Mouse (Mus musculus) CH12.LX (cell line): ENCODE results near the gene Pigt. TPM values are rescaled to one million over a fixed set of nuclear protein-coding genes. Genes with fewer than 3 reads are reported as not detected.

Source experiments
- DNase-seq: peaks from one replicate; pipeline ENCODE4 v3.0.0-alpha.2; 2013; ENCODE audit errors: extremely low read depth
- H3K27ac ChIP-seq: 2 replicates; pipeline ENCODE4 v1.5.1; 2012; ENCODE audit warnings: low read depth, mild to moderate bottlenecking, control low read depth, moderate library complexity; ENCODE audit not compliant: insufficient read depth
- H3K27me3 ChIP-seq: replicated peaks from 2 replicates; pipeline ENCODE3; 2012; ENCODE audit warnings: inconsistent platforms
- H3K36me3 ChIP-seq, 2 experiments: replicated peaks in 1 of 2; 2 replicates each; pipeline versions ENCODE3 to v1.6.1; 2012; ENCODE audit warnings: inconsistent platforms in 1 of 2, low read length in 1 of 2, mild to moderate bottlenecking in 1 of 2, mixed read lengths in 1 of 2, moderate library complexity in 1 of 2; ENCODE audit not compliant: control insufficient read depth in 1 of 2, insufficient read depth in 1 of 2
- H3K4me1 ChIP-seq, 2 experiments: 2 replicates each; pipeline ENCODE4 v1.6.1; 2012; ENCODE audit warnings: inconsistent platforms in 1 of 2, moderate library complexity in 1 of 2; ENCODE audit not compliant: insufficient read depth in 2 of 2, control insufficient read depth in 1 of 2
- H3K4me2 ChIP-seq: 2 replicates; pipeline ENCODE4 v1.6.1; 2012; ENCODE audit warnings: low read depth, mild to moderate bottlenecking, control low read depth; ENCODE audit not compliant: poor library complexity, insufficient read depth, severe bottlenecking
- H3K4me3 ChIP-seq, 3 experiments: fragments of 150-350 bp in 1 of 3; sonication (generic) in 1 of 3; replicated peaks in 1 of 3; 2 replicates each; pipeline versions ENCODE3 to v1.5.1; 2011 to 2012; ENCODE audit warnings: low read depth in 2 of 3, low read length in 2 of 3, mild to moderate bottlenecking in 2 of 3, moderate library complexity in 2 of 3, control low read depth in 1 of 3, improper control_type of control experiment in 1 of 3, inconsistent platforms in 1 of 3, mixed read lengths in 1 of 3; ENCODE audit not compliant: poor library complexity in 1 of 3
- H3K79me2 ChIP-seq: replicated peaks from 2 replicates; pipeline ENCODE4 v1.6.1; 2012; ENCODE audit warnings: mild to moderate bottlenecking, moderate library complexity; ENCODE audit not compliant: control insufficient read depth, poor library complexity, insufficient read depth, severe bottlenecking; ENCODE audit errors: extremely low read depth
- H3K9ac ChIP-seq: 2 replicates; pipeline ENCODE4 v1.6.1; 2012; ENCODE audit warnings: low read depth, mild to moderate bottlenecking, control low read depth, moderate library complexity; ENCODE audit not compliant: insufficient read depth
- H3K9me3 ChIP-seq: replicated peaks from 2 replicates; pipeline ENCODE3; 2012; ENCODE audit warnings: low read length, inconsistent platforms, mixed read lengths
- BHLHE40 ChIP-seq: IDR thresholded peaks from 2 replicates; pipeline ENCODE4 v1.6.1; 2011; ENCODE audit warnings: mild to moderate bottlenecking, low read depth, low read length, improper control_type of control experiment
- CHD1 ChIP-seq: IDR thresholded peaks from 2 replicates; pipeline ENCODE4 v1.6.1; 2012; ENCODE audit warnings: low read depth, low read length, improper control_type of control experiment, inconsistent platforms
- CHD2 ChIP-seq: IDR thresholded peaks from 2 replicates; pipeline ENCODE4 v1.6.1; 2011; ENCODE audit warnings: low read length, improper control_type of control experiment
- CTCF ChIP-seq, 2 experiments: IDR thresholded peaks in 1 of 2; conservative IDR thresholded peaks in 1 of 2; 2 replicates each; pipeline ENCODE4 v1.5.1; 2011 to 2012; ENCODE audit warnings: low read depth in 2 of 2, low read length in 2 of 2, improper control_type of control experiment in 1 of 2, inconsistent platforms in 1 of 2, mild to moderate bottlenecking in 1 of 2, moderate library complexity in 1 of 2
- E2F4 ChIP-seq: IDR thresholded peaks from 2 replicates; pipeline ENCODE4 v1.6.1; 2011; ENCODE audit warnings: low read depth, low read length, improper control_type of control experiment; ENCODE audit not compliant: insufficient replicate concordance
- ELF1 ChIP-seq: IDR thresholded peaks from 2 replicates; pipeline ENCODE4 v1.6.1; 2014; ENCODE audit warnings: low read depth, mild to moderate bottlenecking, inconsistent platforms, low read length, improper control_type of control experiment
- EP300 ChIP-seq: IDR thresholded peaks from 2 replicates; pipeline ENCODE4 v1.6.1; 2011; ENCODE audit warnings: low read length, improper control_type of control experiment
- ETS1 ChIP-seq: conservative IDR thresholded peaks from 2 replicates; pipeline ENCODE4 v1.6.1; 2012; ENCODE audit warnings: low read depth, mild to moderate bottlenecking, inconsistent platforms, low read length, improper control_type of control experiment, moderate library complexity
- GABPA ChIP-seq: IDR thresholded peaks from 2 replicates; pipeline ENCODE4 v1.6.1; 2012; ENCODE audit warnings: low read depth, low read length, improper control_type of control experiment, inconsistent platforms; ENCODE audit not compliant: insufficient replicate concordance
- HCFC1 ChIP-seq: IDR thresholded peaks from 2 replicates; pipeline ENCODE4 v1.6.1; 2012; ENCODE audit warnings: low read depth, mild to moderate bottlenecking, inconsistent platforms, low read length, improper control_type of control experiment
- IRF4 ChIP-seq: IDR thresholded peaks from 2 replicates; pipeline ENCODE4 v1.6.1; 2014; ENCODE audit warnings: low read depth, mild to moderate bottlenecking, inconsistent platforms, low read length, improper control_type of control experiment
- JUN ChIP-seq: IDR thresholded peaks from 2 replicates; pipeline ENCODE4 v1.6.1; 2011; ENCODE audit warnings: low read depth, mild to moderate bottlenecking, low read length, improper control_type of control experiment, moderate library complexity; ENCODE audit not compliant: insufficient read depth
- JUND ChIP-seq: conservative IDR thresholded peaks from 2 replicates; pipeline ENCODE4 v1.6.1; 2011; ENCODE audit warnings: low read depth, low read length, improper control_type of control experiment
- KAT2A ChIP-seq: IDR thresholded peaks from 2 replicates; pipeline ENCODE4 v1.6.1; 2012; ENCODE audit warnings: low read length, improper control_type of control experiment, inconsistent platforms; ENCODE audit not compliant: insufficient replicate concordance
- MAFK ChIP-seq: IDR thresholded peaks from 2 replicates; pipeline ENCODE4 v1.6.1; 2011; ENCODE audit warnings: low read length, improper control_type of control experiment; ENCODE audit not compliant: insufficient replicate concordance
- MAX ChIP-seq: IDR thresholded peaks from 2 replicates; pipeline ENCODE4 v1.6.1; 2011; ENCODE audit warnings: low read length, improper control_type of control experiment
- MAZ ChIP-seq: IDR thresholded peaks from 2 replicates; pipeline ENCODE4 v1.6.1; 2012; ENCODE audit warnings: low read depth, mild to moderate bottlenecking, inconsistent platforms, low read length, improper control_type of control experiment, moderate library complexity
- MEF2A ChIP-seq: IDR thresholded peaks from 2 replicates; pipeline ENCODE4 v1.6.1; 2014; ENCODE audit warnings: low read depth, mild to moderate bottlenecking, inconsistent platforms, low read length, improper control_type of control experiment, borderline replicate concordance
- MXI1 ChIP-seq: IDR thresholded peaks from 2 replicates; pipeline ENCODE4 v1.6.1; 2011; ENCODE audit warnings: mild to moderate bottlenecking, low read depth, low read length, improper control_type of control experiment
- MYC ChIP-seq: IDR thresholded peaks from 2 replicates; pipeline ENCODE4 v1.6.1; 2011; ENCODE audit warnings: low read depth, mild to moderate bottlenecking, improper control_type of control experiment, low read length
- NELFE ChIP-seq: IDR thresholded peaks from 2 replicates; pipeline ENCODE4 v1.6.1; 2011; ENCODE audit warnings: low read depth, low read length, improper control_type of control experiment
- NRF1 ChIP-seq: IDR thresholded peaks from 2 replicates; pipeline ENCODE4 v1.6.1; 2014; ENCODE audit warnings: low read depth, mild to moderate bottlenecking, inconsistent platforms, low read length, improper control_type of control experiment, moderate library complexity
- PAX5 ChIP-seq: IDR thresholded peaks from 2 replicates; pipeline ENCODE4 v1.6.1; 2012; ENCODE audit warnings: low read length, inconsistent platforms, mixed read lengths
- POLR2A ChIP-seq: IDR thresholded peaks from 2 replicates; pipeline ENCODE4 v1.6.1; 2011; ENCODE audit warnings: low read depth, mild to moderate bottlenecking, improper control_type of control experiment, low read length
- POLR2AphosphoS2 ChIP-seq: IDR thresholded peaks from 2 replicates; pipeline ENCODE4 v1.6.1; 2011; ENCODE audit warnings: low read depth, low read length, improper control_type of control experiment
- RAD21 ChIP-seq: IDR thresholded peaks from 2 replicates; pipeline ENCODE4 v1.6.1; 2011; ENCODE audit warnings: low read depth, mild to moderate bottlenecking, low read length, improper control_type of control experiment, moderate library complexity
- RCOR1 ChIP-seq: conservative IDR thresholded peaks from 2 replicates; pipeline ENCODE4 v1.6.1; 2012; ENCODE audit warnings: low read depth, mild to moderate bottlenecking, inconsistent platforms, low read length, improper control_type of control experiment
- SIN3A ChIP-seq: IDR thresholded peaks from 2 replicates; pipeline ENCODE4 v1.6.1; 2012; ENCODE audit warnings: low read length, improper control_type of control experiment, inconsistent platforms
- SMC3 ChIP-seq: IDR thresholded peaks from 2 replicates; pipeline ENCODE4 v1.6.1; 2011; ENCODE audit warnings: low read depth, low read length, improper control_type of control experiment
- TBP ChIP-seq: conservative IDR thresholded peaks from 2 replicates; pipeline ENCODE4 v1.6.1; 2011; ENCODE audit warnings: low read depth, low read length, improper control_type of control experiment
- TCF12 ChIP-seq: IDR thresholded peaks from 2 replicates; pipeline ENCODE4 v1.6.1; 2014; ENCODE audit warnings: low read depth, mild to moderate bottlenecking, inconsistent platforms, low read length, improper control_type of control experiment
- UBTF ChIP-seq: IDR thresholded peaks from 2 replicates; pipeline ENCODE4 v1.6.1; 2012; ENCODE audit warnings: low read depth, mild to moderate bottlenecking, inconsistent platforms, low read length, improper control_type of control experiment, moderate library complexity
- USF1 ChIP-seq: IDR thresholded peaks from 2 replicates; pipeline ENCODE4 v1.6.1; 2014; ENCODE audit warnings: low read depth, mild to moderate bottlenecking, inconsistent platforms, low read length, improper control_type of control experiment
- USF2 ChIP-seq: conservative IDR thresholded peaks from 2 replicates; pipeline ENCODE4 v1.6.1; 2011; ENCODE audit warnings: low read depth, low read length, improper control_type of control experiment
- ZC3H11A ChIP-seq: IDR thresholded peaks from 2 replicates; pipeline ENCODE4 v1.6.1; 2012; ENCODE audit warnings: low read depth, mild to moderate bottlenecking, inconsistent platforms, low read length, improper control_type of control experiment
- ZKSCAN1 ChIP-seq: IDR thresholded peaks from 2 replicates; pipeline ENCODE4 v1.6.1; 2012; ENCODE audit warnings: low read depth, inconsistent platforms, low read length, improper control_type of control experiment, borderline replicate concordance
- ZMIZ1 ChIP-seq: IDR thresholded peaks from 2 replicates; pipeline ENCODE4 v1.6.1; 2012; ENCODE audit warnings: low read depth, mild to moderate bottlenecking, inconsistent platforms, low read length, improper control_type of control experiment
- ZNF384 ChIP-seq: IDR thresholded peaks from 2 replicates; pipeline ENCODE4 v1.6.1; 2012; ENCODE audit warnings: low read depth, low read length, improper control_type of control experiment, inconsistent platforms
- dilution Hi-C: fragments of 300-500 bp; cut with MboI; formaldehyde crosslinking; loops from 2 replicates; pipeline ENCODE4 v1.14.3; 2020; ENCODE audit warnings: low sequenced_read_pairs; ENCODE audit not compliant: extremely low pct_unique_long_range_greater_than_20kb, extremely low pct_ligation_motif_present
- in situ Hi-C: fragments of 300-500 bp; cut with MboI; formaldehyde crosslinking; loops from 3 replicates; pipeline ENCODE4 v1.14.3; 2019; ENCODE audit warnings: low sequenced_read_pairs, low pct_ligation_motif_present, low pct_unique_long_range_greater_than_20kb, mixed read lengths
- polyA plus RNA-seq: library from polyadenylated mRNA; unstranded; fragments of >175 nt; gene quantifications from 2 replicates; pipeline ENCODE4 v1.2.1, GENCODE M21; 2012; ENCODE audit warnings: low read depth; ENCODE audit not compliant: insufficient read length
- total RNA-seq, 2 experiments: library from RNA; depleted of rRNA; stranded (reverse); fragments of 300-350 nt in 1 of 2; fragments of >200 nt in 1 of 2; gene quantifications; 2 replicates each; pipeline ENCODE4 v1.2.3; 2012 to 2014

Gene Pigt
- total and polyA plus RNA-seq, 3 experiments = 14.0 to 91.8 (median 39.2) TPM

DNA sequence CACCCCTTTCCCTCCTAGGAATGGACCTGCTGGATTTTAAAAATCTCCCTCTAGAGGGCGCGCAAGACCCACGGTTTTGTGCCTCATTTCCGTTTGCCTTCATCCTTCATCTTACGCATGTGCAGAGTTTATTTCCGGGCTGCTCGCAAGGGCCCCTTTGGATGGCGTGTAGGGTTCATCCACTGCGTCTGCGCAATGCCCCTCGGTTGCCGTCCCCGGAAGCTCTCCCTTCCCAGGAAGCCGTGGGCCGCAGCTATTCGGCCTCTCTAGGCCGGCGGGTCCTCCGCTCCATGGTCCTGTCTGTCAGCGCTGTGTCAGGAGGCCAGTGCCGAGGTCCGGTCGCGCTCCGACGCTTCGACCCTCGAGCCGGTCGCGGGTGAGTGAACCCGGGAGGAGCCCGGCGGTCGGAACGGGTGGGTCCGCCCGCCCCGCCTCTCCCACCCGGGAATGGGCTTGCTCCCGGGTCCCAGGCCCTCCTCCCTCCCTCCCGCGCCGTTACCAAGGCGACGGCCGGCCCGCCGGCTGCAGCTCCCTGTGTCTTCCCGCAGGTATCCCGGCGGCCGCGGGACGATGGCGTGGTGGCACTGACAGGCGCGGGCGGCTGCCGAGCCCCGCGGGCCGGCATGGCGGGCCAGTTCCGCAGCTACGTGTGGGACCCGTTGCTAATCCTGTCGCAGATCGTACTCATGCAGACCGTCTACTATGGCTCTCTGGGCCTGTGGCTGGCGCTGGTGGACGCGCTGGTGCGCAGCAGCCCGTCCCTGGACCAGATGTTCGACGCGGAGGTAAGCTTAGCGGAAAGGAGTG, 36.4 kb upstream of the Pigt start, which contains the start of gene Gm20458:
Gene Gm20458 (plus strand): TSS at position 223 of the 807 bp plus-strand sequence.
- TF ChIP-seq MAFK (no peak), MXI1 (peak; percentile 76; the same call in 1 of the 2 replicates), NRF1 (peak; percentile 95), POLR2AphosphoS2 (peak; percentile 83), ETS1 (peak; percentile 52), SIN3A (peak; percentile 95), ELF1 (peak; percentile 99), EP300 (no peak), MEF2A (peak; percentile 77; the same call in 1 of the 2 replicates), JUN (no peak), CTCF (conservative IDR thresholded peaks at IDR 0.05 in 1 of 2, IDR thresholded peaks at IDR 0.05 in 1 of 2; ENCODE audit: low read depth in 2 of 2, low read length in 2 of 2) (peak; percentile 36 to 91; a peak in 3 of 4 replicates), SMC3 (peak; percentile 59), MAZ (peak; percentile 87; the same call in 1 of the 2 replicates), HCFC1 (peak; percentile 98), CHD2 (peak; percentile 54; the same call in 1 of the 2 replicates), KAT2A (peak; percentile 95), CHD1 (no peak), IRF4 (peak; percentile 68), MYC (0 out of 2 replicates have a peak, but pooled peaks have one; percentile 76), E2F4 (no peak), ZMIZ1 (peak; percentile 64; the same call in 1 of the 2 replicates), ZNF384 (no peak; the same call in none of the 2 replicates), POLR2A (peak; percentile 79), USF1 (no peak), RCOR1 (no peak), GABPA (peak; percentile 54; the same call in 1 of the 2 replicates), JUND (no peak; the same call in 1 of the 2 replicates), NELFE (peak; percentile 66; the same call in 1 of the 2 replicates), ZC3H11A (no peak), RAD21 (peak; percentile 77), MAX (peak; percentile 81; the same call in 1 of the 2 replicates), BHLHE40 (peak; percentile 48), ZKSCAN1 (no peak), TCF12 (peak; percentile 62; the same call in 1 of the 2 replicates), UBTF (0 out of 2 replicates have a peak, but pooled peaks have one; percentile 53), TBP (no peak), PAX5 (no peak), USF2 (no peak)
- in situ Hi-C loops = no loop called here
- dilution Hi-C loops = no loop called here

More for the DNA sequence above, 36.4 kb upstream of the Pigt start, which contains the start of gene Gm20458:
- Histone ChIP-seq H3K79me2 (peaks cover 11% of the 10 kb centered on the region), H3K9me3 (peaks cover 2% of the 10 kb centered on the region), H3K27ac (peak within 1 kb of the TSS; percentile 48), H3K4me1 (peaks cover 7 to 36% of the 10 kb centered on the region in 2 experiments), H3K4me3 (peak within 1 kb of the TSS; percentile 72 to 93 (median 78)), H3K4me2 (peak within 1 kb of the TSS; percentile 81), H3K27me3 (no peaks in the 10 kb centered on the region), H3K9ac (peak within 1 kb of the TSS; percentile 81), H3K36me3 (peaks cover 27 to 40% of the 10 kb centered on the region in 2 experiments)
- DNase-seq = peak; percentile 99
